Mouse (Mus musculus) hindbrain, embryonic 13.5 days (tissue): Measurements from ENCODE around the gene Gm5678. TPM values are rescaled to one million over a fixed set of nuclear protein-coding genes. Genes with fewer than 3 reads are reported as not detected.
"Not testable (repeated sequence)": the region's sequence is repeated elsewhere in the genome, so short reads cannot be mapped to it uniquely, and the experiment has no call there.

Source experiments
- ATAC-seq: fragments of 200-750 bp; cut with Nextera tagmentation; 2 replicates; pipeline ENCODE4 v1.8.0; 2017; ENCODE audit warnings: moderate TSS enrichment; ENCODE audit not compliant: low FRiP score
- H3K27ac ChIP-seq: fragments of 300-500 bp; sonication (generic); 2 replicates; pipeline ENCODE4 v1.5.1; 2015; ENCODE audit warnings: inconsistent platforms, mild to moderate bottlenecking, moderate library complexity
- H3K27me3 ChIP-seq: fragments of 300-500 bp; sonication (generic); 2 replicates; pipeline ENCODE4 v1.6.1; 2015; ENCODE audit warnings: mild to moderate bottlenecking, inconsistent platforms
- H3K36me3 ChIP-seq: fragments of 300-500 bp; sonication (generic); 2 replicates; pipeline ENCODE4 v1.6.1; 2015; ENCODE audit warnings: mild to moderate bottlenecking, inconsistent platforms
- H3K4me1 ChIP-seq: fragments of 300-500 bp; sonication (generic); replicated peaks from 2 replicates; pipeline ENCODE4 v1.6.1; 2015; ENCODE audit warnings: inconsistent platforms
- H3K4me2 ChIP-seq: fragments of 300-500 bp; sonication (generic); 2 replicates; pipeline ENCODE4 v1.6.1; 2015; ENCODE audit warnings: inconsistent platforms, mild to moderate bottlenecking, moderate library complexity
- H3K4me3 ChIP-seq: fragments of 300-500 bp; sonication (generic); 2 replicates; pipeline ENCODE4 v1.5.1; 2015; ENCODE audit warnings: mild to moderate bottlenecking, inconsistent platforms
- H3K9ac ChIP-seq: fragments of 300-500 bp; sonication (generic); 2 replicates; pipeline ENCODE4 v1.6.1; 2015; ENCODE audit warnings: mild to moderate bottlenecking, inconsistent platforms
- H3K9me3 ChIP-seq: fragments of 300-500 bp; sonication (generic); 2 replicates; pipeline ENCODE4 v1.6.1; 2016; ENCODE audit warnings: inconsistent platforms
- WGBS: fragments of 180-500 bp; shearing (Covaris S2); methylation state at CpG from one replicate; pipeline ENCODE4 v1.1.7; 2015; 5-methylcytosine and 5-hydroxymethylcytosine counted together
- polyA plus RNA-seq: library from polyadenylated mRNA; unstranded; fragments of >200 nt; fragmentation: Nextera tagmentation; extraction: Ambion mirVana; gene quantifications from 2 replicates; pipeline ENCODE4 v1.2.1, GENCODE M21; 2015

The Gm5678 gene
- polyA plus RNA-seq, 1 experiment from 2014 or later = not detected

DNA sequence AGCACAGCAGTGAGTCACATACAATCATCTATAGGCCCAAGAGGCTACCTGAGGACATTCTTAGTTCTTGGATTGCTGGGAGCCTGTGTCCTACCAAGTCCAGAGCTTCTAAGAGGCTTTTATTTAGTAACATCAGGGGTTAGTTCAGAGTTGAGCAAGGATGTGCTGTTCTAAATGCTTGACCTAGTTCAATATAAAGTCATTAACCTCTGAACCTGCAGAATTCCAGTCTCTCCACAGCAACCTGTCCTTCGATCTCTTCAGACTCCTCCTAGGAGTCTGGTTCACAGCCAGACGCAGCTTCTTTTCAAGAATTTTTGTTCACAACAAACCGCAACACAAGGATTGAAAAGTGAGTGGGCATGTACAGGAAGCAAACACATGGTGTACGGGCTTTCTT, 16.9 kb upstream of the Gm5678 start:
- H3K27me3 ChIP-seq = peaks cover 3% of the 10 kb centered on the region; the same call in 1 of the 2 replicates
- no peaks in the 10 kb centered on the region for H3K9me3 ChIP-seq
- H3K4me1 ChIP-seq = peaks cover 23% of the 10 kb centered on the region
- no peak overlapping the region for H3K4me3 ChIP-seq
- peaks cover 33% of the 10 kb centered on the region for H3K36me3 ChIP-seq
- H3K27ac ChIP-seq = no peak overlapping the region
- no peak overlapping the region for H3K4me2 ChIP-seq
- no peak for ATAC-seq
- 93% methylated on average over 4 of the region's 4 CpGs for WGBS
- no peak overlapping the region for H3K9ac ChIP-seq

GRCm38 (mm10) chr16:93615118-93615870, 12.6 kb upstream of the Gm5678 start:
- H3K27ac ChIP-seq = no peak overlapping the region
- 43% methylated on average over 5 of the region's 5 CpGs for WGBS
- no peaks in the 10 kb centered on the region for H3K9me3 ChIP-seq
- H3K9ac ChIP-seq = no peak overlapping the region
- no peak overlapping the region for H3K4me3 ChIP-seq
- 0 out of 2 replicates have a peak, but pooled peaks cover 4% of the 10 kb centered on the region for H3K4me1 ChIP-seq
- peaks cover 24% of the 10 kb centered on the region for H3K36me3 ChIP-seq
- no peak for ATAC-seq
- H3K4me2 ChIP-seq = no peak overlapping the region
- H3K27me3 ChIP-seq = no peaks in the 10 kb centered on the region

GRCm38 (mm10) chr16:93623759-93624158, 4.1 kb upstream of the Gm5678 start:
- ATAC-seq, H3K27ac ChIP-seq: not testable (repeated sequence)
- 92% methylated on average over 4 of the region's 4 CpGs for WGBS

GRCm38 (mm10) chr16:93624671-93625070, 3.2 kb upstream of the Gm5678 start:
- WGBS = 89% methylated on average over 4 of the region's 4 CpGs
- no peaks in the 10 kb centered on the region for H3K9me3 ChIP-seq
- H3K4me2 ChIP-seq = no peak overlapping the region
- no peak for ATAC-seq
- H3K27ac ChIP-seq = no peak overlapping the region
- H3K9ac ChIP-seq = no peak overlapping the region
- no peak overlapping the region for H3K4me3 ChIP-seq
- H3K4me1 ChIP-seq = no peaks in the 10 kb centered on the region
- H3K36me3 ChIP-seq = no peaks in the 10 kb centered on the region
- no peaks in the 10 kb centered on the region for H3K27me3 ChIP-seq

More at GRCm38 (mm10) chr16:93623759-93624158, 4.1 kb upstream of the Gm5678 start:
- not testable (repeated sequence) for H3K4me2 ChIP-seq, H3K27me3 ChIP-seq, H3K4me3 ChIP-seq, H3K36me3 ChIP-seq, H3K4me1 ChIP-seq, H3K9me3 ChIP-seq, H3K9ac ChIP-seq

DNA sequence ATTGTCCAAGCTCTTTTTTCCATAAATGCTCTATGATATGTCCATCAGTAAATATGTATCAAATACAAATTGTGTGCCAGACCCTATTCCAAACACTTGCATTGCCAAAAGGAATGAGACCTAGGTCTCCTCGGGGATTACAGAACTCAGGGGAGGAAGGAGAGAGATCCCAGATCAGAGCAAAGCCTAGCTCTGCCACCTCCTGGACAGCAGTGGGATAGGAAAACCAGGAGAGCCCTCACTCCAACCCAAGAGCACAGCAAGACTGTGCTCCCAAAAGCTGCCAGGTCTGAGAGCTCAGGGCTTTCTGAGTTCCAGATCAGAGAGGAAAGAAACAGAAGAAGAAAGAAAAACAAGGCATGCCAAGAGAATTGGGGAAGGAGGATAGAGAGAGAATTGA, 1.2 kb upstream of the Gm5678 start:
- Histone ChIP-seq H3K27ac (no peak overlapping the region), H3K36me3 (no peaks in the 10 kb centered on the region), H3K9ac (no peak overlapping the region), H3K4me3 (no peak overlapping the region), H3K4me2 (no peak overlapping the region), H3K4me1 (no peaks in the 10 kb centered on the region), H3K9me3 (no peaks in the 10 kb centered on the region), H3K27me3 (no peaks in the 10 kb centered on the region)
- no peak for ATAC-seq
- 19% methylated on average over 1 of the region's 1 CpGs for WGBS

- no peaks in the 10 kb centered on the region for H3K36me3 ChIP-seq
- H3K9ac ChIP-seq = no peak overlapping the region
- WGBS = 82% methylated on average over 4 of the region's 4 CpGs
- H3K27me3 ChIP-seq = no peaks in the 10 kb centered on the region
- H3K4me3 ChIP-seq = no peak overlapping the region
- no peak overlapping the region for H3K27ac ChIP-seq
- H3K4me2 ChIP-seq = no peak overlapping the region
- H3K9me3 ChIP-seq = no peaks in the 10 kb centered on the region
- ATAC-seq = no peak
- H3K4me1 ChIP-seq = no peaks in the 10 kb centered on the region
Observed at GRCm38 (mm10) chr16:93644006-93644405, 16.1 kb downstream of the Gm5678 start.

GRCm38 (mm10) chr16:93648441-93649183, 20.7 kb downstream of the Gm5678 start:
- 82% methylated on average over 5 of the region's 5 CpGs for WGBS
- H3K27me3 ChIP-seq = no peaks in the 10 kb centered on the region
- no peaks in the 10 kb centered on the region for H3K36me3 ChIP-seq
- ATAC-seq = no peak
- H3K4me3 ChIP-seq = no peak overlapping the region
- no peak overlapping the region for H3K4me2 ChIP-seq
- no peak overlapping the region for H3K27ac ChIP-seq
- H3K9me3 ChIP-seq = no peaks in the 10 kb centered on the region
- no peaks in the 10 kb centered on the region for H3K4me1 ChIP-seq
- H3K9ac ChIP-seq = no peak overlapping the region

GRCm38 (mm10) chr16:93667976-93668375, 40.1 kb downstream of the Gm5678 start:
- Histone ChIP-seq H3K9me3 (peaks cover 26% of the 10 kb centered on the region), H3K27ac (no peak overlapping the region), H3K27me3 (no peaks in the 10 kb centered on the region), H3K4me2 (no peak overlapping the region), H3K4me1 (no peaks in the 10 kb centered on the region), H3K4me3 (no peak overlapping the region), H3K36me3 (no peaks in the 10 kb centered on the region), H3K9ac (no peak overlapping the region)
- no peak for ATAC-seq

GRCm38 (mm10) chr16:93669521-93669920, 41.6 kb downstream of the Gm5678 start:
- Histone ChIP-seq H3K27ac (no peak overlapping the region), H3K36me3 (no peaks in the 10 kb centered on the region), H3K4me3 (no peak overlapping the region), H3K4me2 (no peak overlapping the region), H3K4me1 (no peaks in the 10 kb centered on the region), H3K27me3 (no peaks in the 10 kb centered on the region), H3K9me3 (peaks cover 20% of the 10 kb centered on the region), H3K9ac (no peak overlapping the region)
- no peak for ATAC-seq

GRCm38 (mm10) chr16:93670466-93670865, 42.6 kb downstream of the Gm5678 start:
- H3K9ac ChIP-seq, H3K36me3 ChIP-seq, H3K4me2 ChIP-seq, H3K4me3 ChIP-seq, H3K27me3 ChIP-seq, H3K4me1 ChIP-seq, ATAC-seq, H3K27ac ChIP-seq: not testable (repeated sequence)
- WGBS = 39% methylated on average over 4 of the region's 4 CpGs
- H3K9me3 ChIP-seq = peaks cover 20% of the 10 kb centered on the region

DNA sequence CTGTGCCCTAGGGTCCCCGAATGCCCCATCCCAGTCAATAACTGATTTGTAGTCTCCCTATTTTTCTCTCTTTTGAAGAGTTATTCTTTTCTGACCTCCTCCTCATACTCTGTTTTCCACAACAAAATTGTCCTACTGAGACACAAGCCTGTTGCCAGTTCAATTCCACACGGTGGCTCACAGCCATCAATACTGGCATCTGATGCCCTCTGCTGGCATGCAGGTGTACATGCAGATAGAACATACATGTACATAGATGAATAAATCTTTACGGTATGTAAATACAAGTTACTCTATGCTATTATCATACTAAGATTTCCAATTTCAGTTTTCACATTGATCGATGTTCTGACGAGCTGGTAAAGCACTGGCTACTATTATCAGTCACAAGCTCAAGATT, 43.2 kb downstream of the Gm5678 start:
- Histone ChIP-seq H3K4me3 (no peak overlapping the region), H3K27ac (no peak overlapping the region), H3K4me1 (no peaks in the 10 kb centered on the region), H3K4me2 (no peak overlapping the region), H3K9ac (no peak overlapping the region), H3K27me3 (no peaks in the 10 kb centered on the region), H3K36me3 (no peaks in the 10 kb centered on the region), H3K9me3 (peaks cover 20% of the 10 kb centered on the region)
- 94% methylated on average over 5 of the region's 5 CpGs for WGBS
- ATAC-seq = no peak

GRCm38 (mm10) chr16:93676376-93676775, 48.5 kb downstream of the Gm5678 start:
- H3K27me3 ChIP-seq = peaks cover 27% of the 10 kb centered on the region

DNA sequence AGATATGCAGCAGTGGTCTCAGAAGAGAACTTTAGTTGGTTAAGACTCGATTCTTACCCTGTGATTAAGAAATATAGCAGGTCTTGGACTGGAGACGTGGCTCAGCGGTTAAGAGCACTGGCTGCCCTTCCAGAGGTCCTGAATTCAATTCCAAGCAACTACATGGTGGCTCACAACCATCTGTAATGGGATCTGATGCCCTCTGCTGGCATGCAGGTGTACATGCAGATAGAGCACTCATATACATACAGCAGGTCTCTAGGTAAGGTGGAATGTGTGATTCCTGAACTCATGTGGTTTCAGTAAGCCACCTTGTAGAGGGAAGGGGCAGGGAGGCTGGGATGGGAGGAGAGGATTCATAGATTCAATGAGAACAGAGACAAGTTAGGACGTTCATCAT, 50.3 kb downstream of the Gm5678 start:
- Histone ChIP-seq H3K36me3 (no peaks in the 10 kb centered on the region), H3K27me3 (peaks cover 45% of the 10 kb centered on the region), H3K4me2 (no peak overlapping the region), H3K4me1 (peaks cover 8% of the 10 kb centered on the region), H3K27ac (no peak overlapping the region), H3K9me3 (0 out of 2 replicates have a peak, but pooled peaks cover 4% of the 10 kb centered on the region), H3K4me3 (no peak overlapping the region), H3K9ac (no peak overlapping the region)
- no peak for ATAC-seq
- 86% methylated on average over 4 of the region's 4 CpGs for WGBS

More at GRCm38 (mm10) chr16:93676376-93676775, 48.5 kb downstream of the Gm5678 start:
- no peaks in the 10 kb centered on the region for H3K4me1 ChIP-seq
- WGBS = 88% methylated on average over 5 of the region's 5 CpGs
- H3K36me3 ChIP-seq = no peaks in the 10 kb centered on the region
- H3K9me3 ChIP-seq = 0 out of 2 replicates have a peak, but pooled peaks cover 4% of the 10 kb centered on the region
- H3K4me2 ChIP-seq = no peak overlapping the region
- H3K27ac ChIP-seq = no peak overlapping the region
- H3K9ac ChIP-seq = no peak overlapping the region
- ATAC-seq = no peak
- no peak overlapping the region for H3K4me3 ChIP-seq
